Mouse (Mus musculus): ENCODE data around the gene Psd. TPM values are rescaled to one million over a fixed set of nuclear protein-coding genes. Genes with fewer than 3 reads are reported as not detected.

Psd gene
- polyA plus RNA-seq, 1 experiment = 292 TPM

DNA sequence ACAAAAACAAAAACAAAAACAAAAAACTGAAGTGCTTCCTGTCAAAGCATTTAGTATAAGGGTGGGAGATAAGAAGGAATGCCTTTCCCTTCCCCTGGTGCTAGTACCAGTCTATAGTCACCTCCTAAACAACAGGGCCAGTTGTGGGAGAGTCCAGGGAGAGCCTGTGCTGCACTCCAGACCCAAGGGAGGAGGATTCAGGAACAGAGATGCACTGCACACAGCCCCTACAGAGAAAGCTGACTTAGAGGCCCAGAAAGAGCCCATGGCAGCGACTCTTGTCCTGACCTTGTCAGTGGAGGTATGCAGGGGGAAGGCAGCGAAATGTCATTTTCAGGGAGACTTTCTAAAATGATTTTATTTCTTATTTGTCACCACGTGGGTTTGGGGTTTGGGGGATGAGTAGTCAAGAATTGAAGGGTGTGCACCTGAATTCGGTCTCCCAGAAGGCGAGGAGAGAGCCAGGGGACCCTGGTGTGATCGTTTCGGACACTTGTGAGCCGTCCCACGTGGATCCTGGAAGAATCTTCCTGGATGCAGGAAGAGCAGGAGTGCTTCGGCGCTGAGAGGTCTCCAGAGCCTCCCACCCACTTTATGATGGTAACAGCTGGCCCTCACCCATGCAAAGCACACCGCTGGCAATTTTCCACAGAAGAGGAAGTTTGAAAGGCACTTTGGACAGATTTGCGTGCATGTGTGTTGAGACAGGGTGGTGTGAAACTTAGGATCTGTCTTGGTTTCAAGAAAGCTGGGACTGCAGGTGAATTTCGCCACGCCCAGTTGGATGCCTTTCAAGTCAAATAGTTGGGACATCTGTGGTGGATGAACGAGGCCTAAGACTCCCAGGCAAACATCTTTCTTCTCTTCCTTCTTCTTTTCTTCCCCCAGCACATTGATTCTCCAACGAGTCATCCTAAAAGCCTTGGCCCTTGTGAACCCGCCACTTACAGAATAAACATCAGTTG is 23.4 kb downstream of the Psd start:
- DNase-seq (ENCODE audit: low read depth) = no peak
- no peak for TF ChIP-seq CTCF (IDR thresholded peaks at IDR 0.05; ENCODE audit: borderline replicate concordance, extremely low read depth, insufficient read depth, insufficient read length)
- no peak for TF ChIP-seq POLR2A (IDR thresholded peaks at IDR 0.05; ENCODE audit: borderline replicate concordance, extremely low read depth, insufficient read depth, insufficient read length, poor library complexity, severe bottlenecking)

DNA sequence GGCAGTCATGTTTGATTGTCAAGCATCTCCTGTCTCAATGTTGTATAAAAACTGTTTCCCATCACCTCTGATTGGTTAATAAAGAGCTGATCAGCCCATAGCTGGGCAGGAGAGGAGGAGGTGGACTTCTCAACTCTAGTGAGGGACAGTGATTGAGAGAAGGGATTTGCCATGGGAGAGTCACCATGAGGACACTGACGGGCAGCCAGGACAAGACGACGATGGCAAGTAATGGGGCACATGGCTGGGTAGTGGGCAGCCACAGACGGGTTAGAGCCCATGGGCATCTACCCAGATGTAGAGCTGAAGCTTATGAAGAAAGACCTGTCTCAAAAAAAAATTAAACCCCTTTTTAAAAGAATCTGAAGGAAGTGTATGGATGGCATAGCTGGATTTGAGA is 24.4 kb downstream of the Psd start:
- no peak for DNase-seq (ENCODE audit: low read depth)

DNA sequence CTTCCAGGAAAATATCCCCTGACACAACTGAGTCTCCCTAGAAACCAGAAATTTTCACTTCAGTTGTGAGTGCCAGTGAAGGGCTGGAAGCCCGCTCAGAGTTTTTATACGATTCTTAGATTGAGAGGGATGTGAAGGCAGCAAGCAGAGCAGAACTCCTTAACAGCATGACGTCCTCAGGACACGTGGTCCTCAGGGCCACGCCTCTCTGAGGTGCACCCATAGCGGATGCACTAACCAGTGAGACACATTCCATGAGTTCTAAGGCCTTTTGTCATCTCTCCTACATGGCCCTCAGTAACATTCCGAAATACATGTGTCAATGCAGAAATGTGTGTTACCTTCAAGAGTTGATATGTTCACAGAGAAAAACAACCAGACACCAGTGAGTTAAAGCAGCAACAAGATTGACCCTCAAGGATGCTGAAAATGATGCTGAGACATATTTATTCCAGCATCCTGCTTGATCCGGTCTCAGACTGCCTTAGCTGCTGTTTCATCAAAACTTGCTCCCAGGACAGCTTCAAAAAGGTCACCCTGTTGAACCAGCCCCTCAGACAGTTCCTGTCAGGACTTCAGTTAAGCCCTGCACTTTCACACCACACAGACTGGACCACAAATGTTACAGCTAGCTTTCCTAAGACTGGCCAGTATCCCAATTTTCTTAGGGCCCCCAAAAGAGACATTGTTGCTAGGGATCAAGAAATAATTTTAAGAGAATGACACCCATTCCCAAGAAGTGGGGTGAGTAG is 26.5 kb downstream of the Psd start:
- no peak for DNase-seq (ENCODE audit: low read depth)
- TF ChIP-seq CTCF (IDR thresholded peaks at IDR 0.05; ENCODE audit: borderline replicate concordance, extremely low read depth, insufficient read depth, insufficient read length) = no peak
- no peak for TF ChIP-seq POLR2A (IDR thresholded peaks at IDR 0.05; ENCODE audit: borderline replicate concordance, extremely low read depth, insufficient read depth, insufficient read length, poor library complexity, severe bottlenecking)

More for the DNA sequence above, 24.4 kb downstream of the Psd start:
- TF ChIP-seq POLR2A (IDR thresholded peaks at IDR 0.05; ENCODE audit: borderline replicate concordance, extremely low read depth, insufficient read depth, insufficient read length, poor library complexity, severe bottlenecking) = no peak
- TF ChIP-seq CTCF (IDR thresholded peaks at IDR 0.05; ENCODE audit: borderline replicate concordance, extremely low read depth, insufficient read depth, insufficient read length) = no peak

DNA sequence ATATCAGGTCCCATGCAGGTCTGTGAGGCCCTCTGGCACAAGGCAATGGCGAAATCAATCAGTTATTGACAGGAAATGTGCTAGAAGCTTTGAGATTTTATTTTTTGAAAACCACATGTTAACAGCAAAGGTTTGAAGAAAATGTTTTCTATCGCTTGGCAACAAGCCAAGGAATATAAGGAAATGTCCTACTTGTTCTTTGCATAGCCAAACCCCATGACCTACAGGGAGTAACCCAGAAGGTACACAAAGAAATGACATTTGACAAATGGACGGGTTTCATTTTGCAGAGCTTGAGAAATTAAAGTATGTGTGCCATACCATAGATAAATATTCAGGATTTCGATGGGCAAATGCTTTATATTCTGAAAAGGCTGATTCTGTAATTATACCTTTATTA is 30.0 kb downstream of the Psd start:
- no peak for DNase-seq (ENCODE audit: low read depth)
- TF ChIP-seq CTCF (IDR thresholded peaks at IDR 0.05; ENCODE audit: borderline replicate concordance, extremely low read depth, insufficient read depth, insufficient read length) = no peak
- no peak for TF ChIP-seq POLR2A (IDR thresholded peaks at IDR 0.05; ENCODE audit: borderline replicate concordance, extremely low read depth, insufficient read depth, insufficient read length, poor library complexity, severe bottlenecking)

DNA sequence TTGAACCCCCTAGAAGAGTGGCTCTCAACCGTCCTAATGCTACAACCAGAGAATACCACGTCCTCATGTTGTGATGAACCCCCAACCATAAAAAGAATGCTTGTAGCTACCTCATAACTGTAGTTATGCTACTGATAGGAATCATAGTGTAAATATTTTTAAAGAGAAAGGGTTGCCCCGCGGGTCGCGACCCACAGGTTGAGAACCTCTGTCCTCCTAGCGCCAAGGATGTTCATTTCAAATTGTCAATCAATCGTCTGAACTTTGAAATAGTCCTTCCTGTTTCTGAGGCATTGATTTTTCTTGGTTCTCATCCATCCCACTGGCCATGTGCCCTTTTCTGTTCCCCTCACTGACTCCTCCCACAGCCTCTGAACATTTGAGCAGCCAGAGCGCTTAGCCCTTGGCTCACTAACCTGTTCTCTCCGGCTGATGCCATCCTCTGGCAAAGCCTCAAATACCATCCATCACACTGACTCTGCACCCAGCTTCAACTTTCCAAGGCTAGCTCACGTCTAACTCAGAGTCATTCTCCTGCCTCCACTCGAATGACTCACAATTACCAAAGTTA is 36.3 kb downstream of the Psd start:
- DNase-seq (ENCODE audit: low read depth) = no peak
- TF ChIP-seq POLR2A (IDR thresholded peaks at IDR 0.05; ENCODE audit: borderline replicate concordance, extremely low read depth, insufficient read depth, insufficient read length, poor library complexity, severe bottlenecking) (no peak), CTCF (IDR thresholded peaks at IDR 0.05; ENCODE audit: borderline replicate concordance, extremely low read depth, insufficient read depth, insufficient read length) (no peak)

DNA sequence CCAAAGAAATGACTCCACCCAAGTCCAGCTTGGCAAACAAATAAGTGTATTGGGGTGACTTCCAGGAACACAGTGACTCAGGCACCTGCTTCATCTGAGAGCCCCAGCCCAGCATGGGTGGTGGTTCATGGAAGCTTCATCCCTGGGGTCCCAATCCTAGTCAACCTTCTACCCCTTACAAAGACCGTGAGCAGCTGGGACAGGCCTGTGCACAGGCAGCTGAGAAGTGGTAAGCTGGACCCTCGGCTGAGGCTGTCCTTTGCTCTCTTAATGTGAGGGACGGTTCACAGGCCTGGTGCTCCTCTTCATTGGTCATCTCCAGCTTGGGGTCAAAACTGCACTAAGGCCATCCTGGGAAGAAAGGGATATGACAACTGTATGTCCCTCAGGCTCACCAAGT is 39.4 kb downstream of the Psd start:
- TF ChIP-seq POLR2A (IDR thresholded peaks at IDR 0.05; ENCODE audit: borderline replicate concordance, extremely low read depth, insufficient read depth, insufficient read length, poor library complexity, severe bottlenecking) (no peak), CTCF (IDR thresholded peaks at IDR 0.05; ENCODE audit: borderline replicate concordance, extremely low read depth, insufficient read depth, insufficient read length) (no peak)
- no peak for DNase-seq (ENCODE audit: low read depth)

DNA sequence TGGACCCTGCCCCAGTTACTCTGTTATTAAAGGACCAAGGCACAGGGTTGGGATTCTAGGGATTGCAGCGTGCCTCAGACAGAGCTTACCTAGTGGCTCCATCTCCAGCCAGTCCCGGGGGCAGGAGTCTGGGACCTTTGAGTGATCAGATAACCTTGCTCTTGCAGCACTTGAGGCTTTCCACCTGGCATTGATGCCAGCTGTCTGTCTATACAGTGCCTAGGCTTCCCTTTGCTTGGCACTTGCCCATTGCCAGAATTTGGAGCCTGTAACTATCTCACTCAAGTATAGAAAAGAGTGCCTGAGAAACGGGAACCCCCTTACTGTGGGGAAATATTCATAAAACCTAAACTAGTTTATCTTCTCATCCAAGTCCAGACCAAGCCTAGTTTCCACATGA is 40.0 kb downstream of the Psd start:
- DNase-seq (ENCODE audit: low read depth) = no peak
- TF ChIP-seq POLR2A (IDR thresholded peaks at IDR 0.05; ENCODE audit: borderline replicate concordance, extremely low read depth, insufficient read depth, insufficient read length, poor library complexity, severe bottlenecking) (no peak), CTCF (IDR thresholded peaks at IDR 0.05; ENCODE audit: borderline replicate concordance, extremely low read depth, insufficient read depth, insufficient read length) (no peak)

DNA sequence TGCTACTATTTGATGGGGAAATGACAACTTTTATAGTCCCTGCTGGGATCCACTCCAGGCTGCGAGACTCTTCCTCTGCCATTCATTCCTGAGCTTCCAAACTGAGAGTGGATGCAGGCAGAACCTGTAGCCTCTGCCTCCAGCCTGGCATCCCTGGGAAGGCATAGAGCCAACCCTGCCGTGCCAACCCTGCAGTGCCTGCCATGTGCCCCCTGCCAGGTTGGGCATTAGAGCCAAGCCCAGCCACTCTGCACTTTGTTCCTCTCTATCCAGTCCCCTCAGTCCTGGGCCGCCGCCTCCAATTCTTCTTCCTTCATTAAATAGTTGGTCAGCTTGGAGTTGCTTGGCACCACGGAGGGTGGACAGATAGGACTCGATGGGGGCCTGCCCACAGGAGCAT is 40.9 kb downstream of the Psd start:
- DNase-seq (ENCODE audit: low read depth) = peak; percentile 9
- TF ChIP-seq CTCF (IDR thresholded peaks at IDR 0.05; ENCODE audit: borderline replicate concordance, extremely low read depth, insufficient read depth, insufficient read length) (no peak), POLR2A (IDR thresholded peaks at IDR 0.05; ENCODE audit: borderline replicate concordance, extremely low read depth, insufficient read depth, insufficient read length, poor library complexity, severe bottlenecking) (no peak)

DNA sequence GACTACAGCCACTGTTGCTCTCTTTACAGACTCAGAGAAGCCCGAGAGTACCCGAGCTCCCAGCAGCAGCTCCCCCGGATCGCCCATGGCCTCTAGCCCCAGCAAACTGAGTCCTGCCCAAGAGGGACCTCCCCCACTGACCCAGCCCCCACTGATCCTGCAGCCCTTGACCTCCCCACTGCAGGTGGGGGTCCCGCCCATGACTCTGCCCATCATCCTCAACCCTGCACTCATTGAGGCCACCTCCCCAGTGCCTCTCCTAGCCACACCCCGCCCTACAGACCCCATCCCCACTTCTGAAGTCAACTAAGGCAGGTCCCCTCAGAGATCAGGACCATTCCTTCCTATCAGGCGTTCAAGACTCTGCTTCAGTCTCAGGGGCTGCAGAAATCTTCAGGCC is 41.3 kb downstream of the Psd start:
- DNase-seq (ENCODE audit: low read depth) = no peak
- no peak for TF ChIP-seq CTCF (IDR thresholded peaks at IDR 0.05; ENCODE audit: borderline replicate concordance, extremely low read depth, insufficient read depth, insufficient read length)
- TF ChIP-seq POLR2A (IDR thresholded peaks at IDR 0.05; ENCODE audit: borderline replicate concordance, extremely low read depth, insufficient read depth, insufficient read length, poor library complexity, severe bottlenecking) = no peak

DNA sequence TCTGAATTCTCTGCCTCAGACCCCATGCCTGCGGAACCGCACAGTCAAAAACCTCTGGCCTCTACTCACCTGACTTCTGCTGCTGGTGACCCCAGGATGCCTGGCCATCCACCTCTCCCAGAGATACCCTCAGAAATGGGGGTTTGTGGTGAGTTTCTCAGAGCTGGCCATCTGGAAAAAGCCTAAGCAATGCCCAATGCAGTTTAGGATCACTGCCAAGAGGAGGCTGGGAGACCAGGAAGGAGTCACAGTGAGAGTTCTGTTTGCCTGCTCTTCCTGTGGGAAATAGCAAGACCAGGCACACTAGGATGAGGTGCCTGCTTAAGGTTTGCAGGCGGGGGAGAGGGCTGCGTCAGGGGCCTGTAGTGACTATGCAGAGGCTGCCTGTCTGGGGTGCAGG is 42.3 kb downstream of the Psd start:
- TF ChIP-seq CTCF (IDR thresholded peaks at IDR 0.05; ENCODE audit: borderline replicate concordance, extremely low read depth, insufficient read depth, insufficient read length) (no peak), POLR2A (IDR thresholded peaks at IDR 0.05; ENCODE audit: borderline replicate concordance, extremely low read depth, insufficient read depth, insufficient read length, poor library complexity, severe bottlenecking) (no peak)
- DNase-seq (ENCODE audit: low read depth) = no peak
